Mouse (Mus musculus): ENCODE data around the gene Dnah10.

Dnah10 gene

GRCm38 (mm10) chr5:124814797-124815196 lies 89.9 kb downstream of the Dnah10 start:
- DNase-seq = peak; percentile 6

GRCm38 (mm10) chr5:124817050-124817449 lies 92.2 kb downstream of the Dnah10 start:
- no peak for DNase-seq

- DNase-seq = no peak
These were observed 97.4 kb downstream of the Dnah10 start for GRCm38 (mm10) chr5:124822128-124822894.

GRCm38 (mm10) chr5:124830331-124830730 lies 105.4 kb downstream of the Dnah10 start:
- DNase-seq = no peak

- DNase-seq = no peak
These were observed 110.3 kb downstream of the Dnah10 start for GRCm38 (mm10) chr5:124835218-124835617.

- DNase-seq = no peak
These were observed 111.2 kb downstream of the Dnah10 start for GRCm38 (mm10) chr5:124836075-124836474.

GRCm38 (mm10) chr5:124836621-124837020 lies 111.7 kb downstream of the Dnah10 start:
- no peak for DNase-seq

- DNase-seq = no peak
These were observed 115.3 kb downstream of the Dnah10 start for GRCm38 (mm10) chr5:124840202-124840601.

GRCm38 (mm10) chr5:124840669-124841068 lies 115.8 kb downstream of the Dnah10 start:
- DNase-seq = no peak

GRCm38 (mm10) chr5:124843386-124843785 lies 118.5 kb downstream of the Dnah10 start:
- no peak for DNase-seq

- DNase-seq = no peak
These were observed 120.0 kb downstream of the Dnah10 start for GRCm38 (mm10) chr5:124844929-124845328.

GRCm38 (mm10) chr5:124847014-124847413 lies 122.1 kb downstream of the Dnah10 start:
- DNase-seq = no peak

- DNase-seq = no peak
These were observed 124.1 kb downstream of the Dnah10 start for GRCm38 (mm10) chr5:124848994-124849393.

- no peak for DNase-seq
These were observed 126.7 kb downstream of the Dnah10 start for GRCm38 (mm10) chr5:124851572-124851971.

GRCm38 (mm10) chr5:124852294-124852693 lies 127.4 kb downstream of the Dnah10 start:
- DNase-seq = peak; percentile 13

- peak; percentile 28 for DNase-seq
These were observed 128.2 kb downstream of the Dnah10 start for GRCm38 (mm10) chr5:124853079-124853478.

GRCm38 (mm10) chr5:124854202-124854601 lies 129.3 kb downstream of the Dnah10 start:
- DNase-seq = no peak

GRCm38 (mm10) chr5:124860013-124860412 lies 135.1 kb downstream of the Dnah10 start:
- peak; percentile 33 for DNase-seq

GRCm38 (mm10) chr5:124861463-124861862 lies 136.6 kb downstream of the Dnah10 start:
- DNase-seq = peak; percentile 15

GRCm38 (mm10) chr5:124862013-124862866 lies 137.4 kb downstream of the Dnah10 start, which contains the start of the genes Ccdc92 and Zfp664:
Ccdc92 (minus strand) TSS chr5:124862424.
Zfp664 (plus strand) TSS chr5:124862691.
- peak; percentile 97 for DNase-seq

- DNase-seq = peak; percentile 37
These were observed 138.2 kb downstream of the Dnah10 start for GRCm38 (mm10) chr5:124862871-124863741.

- DNase-seq = peak; percentile 84
These were observed 144.1 kb downstream of the Dnah10 start for GRCm38 (mm10) chr5:124868981-124869380.

- peak; percentile 16 for DNase-seq
These were observed 147.1 kb downstream of the Dnah10 start for GRCm38 (mm10) chr5:124872033-124872432.

All from lung, postnatal 10 days (tissue).